Mouse (Mus musculus) urinary bladder, postnatal 0 days (tissue): ENCODE data around the gene Vmn2r115. TPM values are rescaled to one million over a fixed set of nuclear protein-coding genes. Genes with fewer than 3 reads are reported as not detected.

Source experiments
- polyA plus RNA-seq: library from polyadenylated mRNA; unstranded; fragments of >200 nt; fragmentation: Nextera tagmentation; extraction: Ambion mirVana; gene quantifications from 2 replicates; pipeline ENCODE4 v1.2.1, GENCODE M21; 2015

Gene Vmn2r115
- polyA plus RNA-seq: not detected in 2 replicates

DNA sequence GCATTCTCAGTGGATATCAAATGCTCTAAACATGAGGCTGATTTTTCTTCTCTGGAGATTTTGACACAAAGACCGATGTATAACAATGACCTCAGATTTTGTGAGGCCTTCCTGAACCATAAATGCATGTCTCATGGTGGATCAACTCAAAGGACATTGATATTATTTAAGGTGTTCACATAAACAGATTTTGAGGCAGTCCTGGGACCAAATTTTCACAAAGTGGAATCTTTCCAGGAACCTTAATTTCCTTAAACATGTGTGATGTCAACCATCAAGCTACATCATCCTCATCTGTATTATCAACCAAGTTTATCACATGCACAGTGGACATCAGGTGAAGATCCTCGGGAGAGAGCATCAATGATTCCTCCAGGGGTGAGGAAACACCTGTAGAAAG is at the start of gene Vmn2r115:
Vmn2r115 (plus strand) TSS at position 301 of the 400 bp plus-strand sequence.

DNA sequence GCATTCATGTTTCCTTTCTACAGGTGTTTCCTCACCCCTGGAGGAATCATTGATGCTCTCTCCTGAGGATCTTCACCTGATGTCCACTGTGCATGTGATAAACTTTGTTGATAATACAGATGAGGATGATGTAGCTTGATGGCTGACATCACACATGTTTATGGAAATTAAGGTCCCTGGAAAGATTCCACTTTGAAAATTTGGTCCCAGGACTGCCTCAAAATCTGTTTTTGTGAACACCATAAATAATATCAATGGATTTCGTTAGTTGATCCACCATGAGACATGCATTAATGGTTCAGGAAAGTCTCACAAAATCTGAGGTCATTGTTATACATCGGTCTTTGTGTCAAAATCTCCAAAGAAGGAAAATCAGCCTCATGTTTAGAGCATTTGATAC is 31.1 kb upstream of the Vmn2r115 start, which contains the start of gene Vmn2r114:
Vmn2r114 (minus strand) TSS at position 101 of the 400 bp plus-strand sequence.

DNA sequence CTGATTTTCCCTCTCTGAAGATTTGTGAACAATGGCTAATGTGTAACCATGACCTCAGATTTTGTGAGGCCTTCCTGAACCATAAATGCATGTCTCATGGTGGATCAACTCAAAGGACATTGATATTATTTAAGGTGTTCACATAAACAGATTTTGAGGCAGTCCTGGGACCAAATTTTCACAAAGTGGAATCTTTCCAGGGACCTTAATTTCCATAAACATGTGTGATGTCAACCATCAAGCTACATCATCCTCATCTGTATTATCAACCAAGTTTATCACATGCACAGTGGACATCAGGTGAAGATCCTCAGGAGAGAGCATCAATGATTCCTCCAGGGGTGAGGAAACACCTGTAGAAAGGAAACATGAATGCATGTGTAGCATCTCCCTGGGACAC is 40.8 kb downstream of the Vmn2r115 start, which contains the start of gene Vmn2r116:
Vmn2r116 (plus strand) TSS at position 301 of the 400 bp plus-strand sequence.

Other genes starting within 250 kb of the Vmn2r115 start
- 4.6 and 4.9 TPM in 2 replicates for gene Zfp40, start 150.5 kb upstream of the Vmn2r115 start, polyA plus RNA-seq
- not detected in 2 replicates for gene Vmn2r114, start 31.2 kb upstream of the Vmn2r115 start, polyA plus RNA-seq
- not detected in 2 replicates for gene Vmn2r116, start 40.9 kb downstream of the Vmn2r115 start, polyA plus RNA-seq
- not detected in 2 replicates for gene Vmn2r117, start 136.0 kb downstream of the Vmn2r115 start, polyA plus RNA-seq
- 8.0 TPM in 2 replicates for gene Zfp213, start 220.5 kb downstream of the Vmn2r115 start, polyA plus RNA-seq